ENCODE assay signal across 34 mouse cellular contexts in the genomic region with DNA sequence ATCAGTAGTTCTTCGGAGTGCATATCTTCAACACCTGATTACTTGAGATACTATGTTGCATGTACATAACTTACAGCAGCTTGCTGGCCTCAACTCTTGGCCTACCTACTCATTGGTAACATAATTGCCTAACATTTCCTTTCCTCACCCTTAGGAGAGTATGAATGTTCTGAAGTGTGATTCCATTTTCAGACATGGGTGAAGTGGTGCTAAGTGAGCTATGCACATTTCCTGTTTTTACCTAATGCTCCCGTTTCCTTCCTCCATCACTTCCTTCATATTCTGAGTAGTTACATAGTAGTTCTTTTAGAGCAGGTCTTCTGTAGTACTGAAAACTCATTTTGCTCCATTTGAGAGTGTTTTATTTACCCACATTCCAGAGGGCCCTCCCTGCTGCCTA.
"Had no signal": no experiment of that assay in that cellular context is flagged by ENCODE, and none has a peak within 500 bp of the region (broad histone marks: within the 10 kb centered on the region; RNA-seq: fewer than 3 reads in every experiment).

No protein-coding gene starts in this region.

- H3K9me3 ChIP-seq: heart, embryonic 10.5 days; heart, embryonic 13.5 days; heart, embryonic 15.5 days; hindbrain, embryonic 10.5 days; hindbrain, embryonic 12.5 days; hindbrain, embryonic 13.5 days; hindbrain, embryonic 15.5 days; intestine, embryonic 15.5 days; kidney, embryonic 15.5 days had no signal

- H3K4me1 ChIP-seq: heart, embryonic 10.5 days; heart, embryonic 13.5 days; heart, embryonic 15.5 days; hindbrain, embryonic 10.5 days; hindbrain, embryonic 12.5 days; hindbrain, embryonic 13.5 days; hindbrain, embryonic 15.5 days; intestine, embryonic 15.5 days; kidney, embryonic 15.5 days had no signal

- H3K4me3 ChIP-seq: heart, embryonic 10.5 days; heart, embryonic 13.5 days; heart, embryonic 15.5 days; hindbrain, embryonic 10.5 days; hindbrain, embryonic 12.5 days; hindbrain, embryonic 13.5 days; hindbrain, embryonic 15.5 days; intestine, embryonic 15.5 days; kidney, embryonic 15.5 days; layer of hippocampus, adult 2 months had no signal

- H3K27me3 ChIP-seq: heart, embryonic 13.5 days; heart, embryonic 15.5 days; hindbrain, embryonic 12.5 days; hindbrain, embryonic 13.5 days; hindbrain, embryonic 15.5 days; intestine, embryonic 15.5 days; kidney, embryonic 15.5 days had no signal

- H3K27ac ChIP-seq: heart, embryonic 10.5 days; heart, embryonic 13.5 days; heart, embryonic 15.5 days; hindbrain, embryonic 10.5 days; hindbrain, embryonic 12.5 days; hindbrain, embryonic 13.5 days; hindbrain, embryonic 14.5 days; hindbrain, embryonic 15.5 days; hindbrain, postnatal 0 days; intestine, embryonic 15.5 days; kidney, embryonic 15.5 days; kidney, postnatal 0 days; layer of hippocampus, adult 2 months had no signal

- DNase-seq: heart, postnatal 10 days; heart, postnatal 14 days; heart, postnatal 36 days; heart, postnatal 4 days; kidney, adult 11 months; kidney, adult 18-20 months; kidney, adult 2 months; kidney, adult 8-10 months; kidney, adult 9 months; kidney, postnatal 10 days; kidney, postnatal 14 days; kidney, postnatal 25 days; kidney, postnatal 36 days; kidney, postnatal 4 days; layer of hippocampus, adult 9-11 months; layer of hippocampus, postnatal 36 days had no signal

- H3K4me2 ChIP-seq: heart, embryonic 11.5 days; heart, embryonic 13.5 days; heart, embryonic 15.5 days; hindbrain, embryonic 12.5 days; hindbrain, embryonic 13.5 days; hindbrain, embryonic 14.5 days; hindbrain, embryonic 15.5 days; intestine, embryonic 15.5 days; kidney, embryonic 15.5 days had no signal

- ATAC-seq: hindbrain, embryonic 16.5 days; hindbrain, postnatal 0 days; inflammation-experienced regulatory T-cells, adult 6 months; intestine, embryonic 15.5 days; intestine, embryonic 16.5 days; intestine, postnatal 0 days had no signal

- H3K9ac ChIP-seq: heart, embryonic 13.5 days; heart, embryonic 15.5 days; hindbrain, embryonic 12.5 days; hindbrain, embryonic 13.5 days; hindbrain, embryonic 14.5 days; hindbrain, embryonic 15.5 days; intestine, embryonic 15.5 days; kidney, embryonic 15.5 days had no signal

- H3K36me3 ChIP-seq: heart, embryonic 10.5 days; heart, embryonic 13.5 days; heart, embryonic 15.5 days; hindbrain, embryonic 10.5 days; hindbrain, embryonic 12.5 days; hindbrain, embryonic 13.5 days; hindbrain, embryonic 15.5 days; intestine, embryonic 15.5 days; kidney, embryonic 15.5 days had no signal
